Mouse (Mus musculus) left cerebral cortex, postnatal 25 days (tissue): ENCODE measurements at regions not wholly inside any gene's neighbourhood (a gene's known extent, or its start where the extent isn't known, plus 50 kb on each side); places are given as distances from the start of the nearest gene placed in this dataset.
"Not testable (repeated sequence)": the region's sequence is repeated elsewhere in the genome, so short reads cannot be mapped to it uniquely, and the experiment has no call there.

Experiments
- DNase-seq, 2 experiments: peaks; one replicate each; pipeline ENCODE4 v3.0.0; 2022; ENCODE audit warnings: low spot score in 2 of 2, mixed read lengths in 1 of 2
- intact Hi-C: fragments of 180-260 bp; cut with DNase I; formaldehyde crosslinking; loops from one replicate; pipeline ENCODE4 v1.15.1; 2025

- intact Hi-C loops, result loop anchor here (2.0 to 5.0 kb wide), 4 partner anchors 30 to 406 kb away; partner anchors contain the start of gene Ptpru
- peak; percentile 72 to 75 for DNase-seq
Observed at GRCm38 (mm10) chr4:131431188-131431587, 406.9 kb downstream of the Ptpru start.

- intact Hi-C loops, result loop anchor here (2.0 to 5.0 kb wide), 3 partner anchors 180 to 472 kb away; partner anchors contain the start of gene Ptpru
- no peak for DNase-seq
Observed at GRCm38 (mm10) chr4:131432591-131433177, 405.4 kb downstream of the Ptpru start.

GRCm38 (mm10) chr4:131435222-131435621 lies 402.9 kb downstream of the Ptpru start:
- DNase-seq, result peak in 1 of 2 experiments; percentile 61
- intact Hi-C loops, result no loop called here

- intact Hi-C loops, result no loop called here
- DNase-seq, result no peak
Observed at GRCm38 (mm10) chr4:131438403-131438802, 399.7 kb downstream of the Ptpru start.

- no peak for DNase-seq
- intact Hi-C loops, result no loop called here
Observed at GRCm38 (mm10) chr4:131438883-131439282, 399.2 kb downstream of the Ptpru start.

GRCm38 (mm10) chr4:131440845-131441244 lies 397.2 kb downstream of the Ptpru start:
- intact Hi-C loops, result no loop called here
- DNase-seq, result no peak

- intact Hi-C loops, result no loop called here
- no peak for DNase-seq
Observed at GRCm38 (mm10) chr4:131443518-131443917, 394.6 kb downstream of the Ptpru start.

- intact Hi-C loops, DNase-seq: not testable (repeated sequence)
Observed at GRCm38 (mm10) chr4:131450296-131450695, 387.8 kb downstream of the Ptpru start.

- intact Hi-C loops, result no loop called here
- no peak for DNase-seq
Observed at GRCm38 (mm10) chr4:131457551-131457950, 380.5 kb downstream of the Ptpru start.

- DNase-seq, result no peak
- intact Hi-C loops, result no loop called here
Observed at GRCm38 (mm10) chr4:131459746-131460145, 378.3 kb downstream of the Ptpru start.

- DNase-seq, result no peak
- intact Hi-C loops, result no loop called here
Observed at GRCm38 (mm10) chr4:131461312-131461711, 376.8 kb downstream of the Ptpru start.

- intact Hi-C loops, result no loop called here
- no peak for DNase-seq
Observed at GRCm38 (mm10) chr4:131461728-131462127, 376.4 kb downstream of the Ptpru start.

GRCm38 (mm10) chr4:131475023-131475422 lies 363.1 kb downstream of the Ptpru start:
- intact Hi-C loops, result no loop called here
- no peak for DNase-seq

- intact Hi-C loops, result no loop called here
- no peak for DNase-seq
Observed at GRCm38 (mm10) chr4:131478923-131479322, 359.2 kb downstream of the Ptpru start.

GRCm38 (mm10) chr4:131483958-131484605 lies 354.0 kb downstream of the Ptpru start:
- intact Hi-C loops, result no loop called here
- no peak for DNase-seq

GRCm38 (mm10) chr4:131484607-131485111 lies 353.4 kb downstream of the Ptpru start:
- DNase-seq, result no peak
- intact Hi-C loops, result loop anchor here (5.0 kb wide), 3 partner anchors 82 to 353 kb away; partner anchors contain the start of gene Ptpru

GRCm38 (mm10) chr4:131485126-131485825 lies 352.8 kb downstream of the Ptpru start:
- intact Hi-C loops, result loop anchor here (5.0 kb wide), 3 partner anchors 83 to 352 kb away; partner anchors contain the start of gene Ptpru
- DNase-seq, result peak in 1 of 2 experiments; percentile 77

GRCm38 (mm10) chr4:131486821-131487220 lies 351.3 kb downstream of the Ptpru start:
- DNase-seq, result peak; percentile 87 to 92
- intact Hi-C loops, result loop anchor here (2.0 to 5.0 kb wide), 5 partner anchors 85 to 526 kb away; partner anchors contain the start of gene Ptpru

GRCm38 (mm10) chr4:131488246-131488645 lies 349.8 kb downstream of the Ptpru start:
- no peak for DNase-seq
- intact Hi-C loops, result loop anchor here (5.0 kb wide), 3 partner anchors 86 to 349 kb away; partner anchors contain the start of gene Ptpru

- no peak for DNase-seq
- intact Hi-C loops, result loop anchor here (5.0 kb wide), 3 partner anchors 87 to 348 kb away; partner anchors contain the start of gene Ptpru
Observed at GRCm38 (mm10) chr4:131489056-131489455, 349.0 kb downstream of the Ptpru start.
